Mouse (Mus musculus): ENCODE measurements around the gene Dpf1. TPM values are rescaled to one million over a fixed set of nuclear protein-coding genes. Genes with fewer than 3 reads are reported as not detected.

Gene Dpf1
- total and polyA plus RNA-seq, 3 experiments: 10.2 to 17.3 TPM; not detected in 1

GRCm38 (mm10) chr7:29262151-29262550 is 41.6 kb upstream of the Dpf1 start:
- H3K9ac ChIP-seq (ENCODE audit: control insufficient read depth, low read depth, low read length, poor library complexity, severe bottlenecking): no peak overlapping the region
- no peak overlapping the region for H3K27ac ChIP-seq (ENCODE audit: control insufficient read depth, low read depth, low read length)
- H3K9me3 ChIP-seq (replicated peaks; ENCODE audit: insufficient read depth, low read length): no peaks in the 10 kb centered on the region
- TF ChIP-seq ETS1 (IDR thresholded peaks at IDR 0.05; ENCODE audit: low read depth, low read length): no peak
- no peak for TF ChIP-seq ZNF384 (IDR thresholded peaks at IDR 0.05; ENCODE audit: low read depth, low read length)
- TF ChIP-seq MAFK (IDR thresholded peaks at IDR 0.05; ENCODE audit: borderline replicate concordance, low read depth, low read length): no peak
- no peak for TF ChIP-seq TAL1 (IDR thresholded peaks at IDR 0.05; ENCODE audit: low read length)
- no peak for TF ChIP-seq GABPA (IDR thresholded peaks at IDR 0.05; ENCODE audit: low read depth, low read length)
- TF ChIP-seq MEF2A (IDR thresholded peaks at IDR 0.05; ENCODE audit: extremely low read depth, insufficient replicate concordance, low read depth, low read length, poor library complexity, severe bottlenecking): no peak
- no peak for TF ChIP-seq CHD1 (IDR thresholded peaks at IDR 0.05; ENCODE audit: low read depth, low read length)
- H3K79me2 ChIP-seq (ENCODE audit: control insufficient read depth, insufficient read depth, low read length, poor library complexity): no peaks in the 10 kb centered on the region
- no peaks in the 10 kb centered on the region for H3K4me1 ChIP-seq (ENCODE audit: control insufficient read depth in 1 of 2, insufficient read depth in 2 of 2, low read length in 2 of 2)
- H3K4me3 ChIP-seq (ENCODE audit: control insufficient read depth in 1 of 2, insufficient read depth in 1 of 2, low read depth in 2 of 2, low read length in 2 of 2): no peak overlapping the region
- no peaks in the 10 kb centered on the region for H3K27me3 ChIP-seq (ENCODE audit: control insufficient read depth in 1 of 2, insufficient read depth in 2 of 2, low read length in 2 of 2)
- peaks cover 0 to 3% of the 10 kb centered on the region in 2 experiments; a peak in 2 of 4 replicates for H3K36me3 ChIP-seq (ENCODE audit: control insufficient read depth in 1 of 2, insufficient read depth in 2 of 2, low read length in 2 of 2)
- no peak for DNase-seq (ENCODE audit: low read depth, low spot score)

GRCm38 (mm10) chr7:29263831-29264230 is 39.9 kb upstream of the Dpf1 start:
- Histone ChIP-seq H3K9me3 (replicated peaks; ENCODE audit: insufficient read depth, low read length) (no peaks in the 10 kb centered on the region), H3K79me2 (ENCODE audit: control insufficient read depth, insufficient read depth, low read length, poor library complexity) (no peaks in the 10 kb centered on the region), H3K27ac (ENCODE audit: control insufficient read depth, low read depth, low read length) (no peak overlapping the region), H3K4me3 (ENCODE audit: control insufficient read depth in 1 of 2, insufficient read depth in 1 of 2, low read depth in 2 of 2, low read length in 2 of 2) (no peak overlapping the region), H3K36me3 (ENCODE audit: control insufficient read depth in 1 of 2, insufficient read depth in 2 of 2, low read length in 2 of 2) (peaks cover 0 to 5% of the 10 kb centered on the region in 2 experiments; a peak in 1 of 4 replicates), H3K27me3 (ENCODE audit: control insufficient read depth in 1 of 2, insufficient read depth in 2 of 2, low read length in 2 of 2) (no peaks in the 10 kb centered on the region), H3K4me1 (ENCODE audit: control insufficient read depth in 1 of 2, insufficient read depth in 2 of 2, low read length in 2 of 2) (no peaks in the 10 kb centered on the region), H3K9ac (ENCODE audit: control insufficient read depth, low read depth, low read length, poor library complexity, severe bottlenecking) (no peak overlapping the region)
- DNase-seq (ENCODE audit: low read depth, low spot score): no peak
- TF ChIP-seq CTCF (IDR thresholded peaks at IDR 0.05 in 2 of 3, conservative IDR thresholded peaks at IDR 0.05 in 1 of 3; ENCODE audit: control insufficient read depth in 1 of 3, insufficient read depth in 1 of 3, low read depth in 2 of 3, low read length in 3 of 3, poor library complexity in 1 of 3, severe bottlenecking in 1 of 3) (no peak), NELFE (IDR thresholded peaks at IDR 0.05; ENCODE audit: low read depth, low read length) (no peak), EP300 (IDR thresholded peaks at IDR 0.05; ENCODE audit: low read depth in 1 of 2, low read length in 2 of 2) (no peak), JUND (IDR thresholded peaks at IDR 0.05; ENCODE audit: low read depth, low read length) (no peak), MYC (IDR thresholded peaks at IDR 0.05; ENCODE audit: low read depth, low read length) (no peak), MAZ (IDR thresholded peaks at IDR 0.05; ENCODE audit: low read depth, low read length) (no peak), TCF12 (IDR thresholded peaks at IDR 0.05; ENCODE audit: low read depth, low read length) (no peak), MXI1 (IDR thresholded peaks at IDR 0.05; ENCODE audit: low read depth, low read length) (no peak), POLR2A (IDR thresholded peaks at IDR 0.05; ENCODE audit: control insufficient read depth in 1 of 2, insufficient read depth in 1 of 2, low read depth in 1 of 2, low read length in 2 of 2, poor library complexity in 1 of 2) (no peak), E2F4 (IDR thresholded peaks at IDR 0.05; ENCODE audit: borderline replicate concordance, low read depth, low read length) (no peak), ELF1 (IDR thresholded peaks at IDR 0.05; ENCODE audit: low read depth, low read length) (no peak), KAT2A (conservative IDR thresholded peaks at IDR 0.05; ENCODE audit: low read depth, low read length) (no peak), POLR2AphosphoS5 (IDR thresholded peaks at IDR 0.05; ENCODE audit: borderline replicate concordance, low read depth, low read length) (no peak)
